Mouse (Mus musculus) adrenal gland, postnatal 10 days (tissue): Measurements from ENCODE around the gene 1110032A03Rik. TPM values are rescaled to one million over a fixed set of nuclear protein-coding genes. Genes with fewer than 3 reads are reported as not detected.

Experiments used
- DNase-seq: peaks from one replicate; pipeline ENCODE4 v3.0.0; 2021; ENCODE audit warnings: mixed read lengths
- total RNA-seq, 2 experiments: library from RNA; stranded (reverse); gene quantifications; 2 replicates each; pipeline ENCODE4 v1.2.3; 2021

1110032A03Rik gene
- total RNA-seq, 2 experiments from 2014 or later: 31.2 to 32.2 TPM

DNA sequence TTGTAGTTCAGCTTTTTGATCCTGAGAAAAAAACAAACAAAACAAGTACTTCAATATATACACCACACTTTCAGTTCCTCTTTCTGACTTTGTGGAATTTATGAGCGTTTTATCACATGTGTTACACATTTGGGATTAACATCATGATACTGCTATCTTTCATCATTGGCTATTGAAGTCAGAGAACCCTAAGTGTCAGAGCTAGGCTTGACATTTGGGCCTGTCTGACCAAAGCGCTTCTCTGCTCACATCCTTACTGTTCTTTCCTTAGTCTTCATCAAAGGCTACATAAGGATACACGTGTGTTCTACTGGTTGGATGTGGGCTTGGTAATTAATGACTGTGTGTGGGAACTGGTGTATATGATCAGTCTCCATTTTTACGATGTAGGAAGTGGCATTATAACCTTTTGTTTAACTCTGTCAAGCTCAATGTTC is 1.3 kb downstream of the 1110032A03Rik start:
- no peak for DNase-seq

DNA sequence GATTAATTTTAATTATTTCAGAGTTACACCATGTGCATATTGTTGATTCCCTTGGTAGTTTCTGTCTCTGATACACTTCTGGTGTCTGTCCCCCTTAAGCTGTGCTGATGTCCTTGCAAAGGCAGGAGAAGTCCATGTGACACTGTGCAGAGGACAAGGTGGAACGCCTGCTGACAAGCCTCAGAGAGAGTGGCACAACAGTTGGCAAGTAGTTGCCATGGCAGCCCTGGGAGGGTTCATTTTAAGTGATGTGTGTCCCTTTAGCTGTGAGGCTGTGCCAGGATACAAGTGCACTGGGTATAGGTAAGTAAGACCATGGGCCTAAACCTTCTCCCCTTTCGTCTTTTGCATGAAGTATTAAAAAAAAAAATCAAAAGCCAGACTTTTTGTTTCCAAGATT is 5.3 kb downstream of the 1110032A03Rik start:
- no peak for DNase-seq

DNA sequence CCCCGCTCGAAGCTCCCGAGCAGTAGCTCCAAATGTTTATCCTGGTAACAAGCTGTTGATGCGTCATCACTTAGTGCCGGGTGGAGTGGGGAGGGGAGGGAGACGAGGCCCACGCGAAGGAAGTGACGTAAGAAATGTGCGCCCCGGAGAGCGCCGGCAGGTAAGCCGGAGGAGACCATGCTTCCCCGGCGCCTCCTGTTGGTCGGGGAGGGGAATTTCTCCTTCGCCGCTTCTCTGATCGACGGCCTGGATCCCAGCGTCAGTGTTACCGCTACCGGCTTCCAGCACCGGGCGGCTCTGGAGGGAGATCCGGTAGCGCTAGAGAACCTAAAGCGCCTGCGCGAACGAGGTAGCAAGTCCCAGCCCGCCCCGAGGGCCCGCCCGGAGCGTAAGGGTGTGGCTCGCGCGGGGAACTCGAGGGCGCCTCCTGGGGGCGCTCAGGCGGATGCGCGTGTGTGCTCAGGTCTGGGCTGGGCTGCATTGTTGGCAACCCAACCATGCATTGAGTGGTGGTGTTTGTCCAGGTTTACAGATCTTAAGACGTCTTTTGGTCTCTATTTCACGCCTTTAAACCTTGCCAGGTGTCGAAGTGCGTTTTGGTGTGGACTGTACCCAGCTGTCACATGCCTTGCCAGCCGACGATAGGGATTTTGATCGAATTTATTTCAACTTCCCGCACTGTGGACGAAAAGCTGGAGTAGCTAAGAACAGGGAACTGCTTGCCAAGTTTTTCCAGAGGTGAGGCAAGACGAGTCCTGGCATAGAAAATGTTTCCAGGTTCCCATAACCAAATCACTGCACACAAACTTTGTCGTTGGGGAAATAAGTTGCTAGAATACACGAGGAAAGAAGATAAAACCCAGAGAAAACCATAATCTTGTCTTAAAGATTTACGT is 7.0 kb downstream of the 1110032A03Rik start, which contains the start of gene Fdxacb1:
TSS of gene Fdxacb1 (plus strand) at position 130 of the 896 bp plus-strand sequence.
- DNase-seq: peak; percentile 98

DNA sequence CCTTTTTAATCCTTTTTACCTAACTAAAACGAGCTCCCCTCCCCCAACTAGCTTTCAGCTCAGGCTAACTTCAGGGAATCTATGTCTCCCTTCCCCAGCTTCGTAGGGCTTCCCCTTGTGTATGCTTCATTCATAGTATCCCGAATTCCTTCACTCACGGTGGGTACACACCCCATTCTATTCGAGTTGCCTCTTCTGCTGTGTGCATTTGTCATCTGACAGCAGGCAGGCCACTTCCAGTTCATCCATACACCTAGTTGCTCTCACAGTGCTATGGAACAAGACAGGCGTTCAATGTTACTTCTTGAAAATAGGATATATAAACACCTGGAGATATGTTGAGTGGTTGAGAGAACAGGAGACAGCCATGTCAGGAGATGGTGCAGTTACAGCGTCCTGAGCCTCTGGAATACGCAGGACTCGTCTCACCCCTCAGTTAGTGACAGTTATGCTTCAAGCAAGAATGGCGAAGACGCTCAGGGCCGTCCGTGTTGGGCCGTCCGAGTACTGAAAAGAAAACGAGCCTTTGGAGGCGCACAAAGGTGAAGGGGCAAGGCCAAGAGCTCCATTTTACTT is 7.7 kb downstream of the 1110032A03Rik start:
- DNase-seq: no peak

DNA sequence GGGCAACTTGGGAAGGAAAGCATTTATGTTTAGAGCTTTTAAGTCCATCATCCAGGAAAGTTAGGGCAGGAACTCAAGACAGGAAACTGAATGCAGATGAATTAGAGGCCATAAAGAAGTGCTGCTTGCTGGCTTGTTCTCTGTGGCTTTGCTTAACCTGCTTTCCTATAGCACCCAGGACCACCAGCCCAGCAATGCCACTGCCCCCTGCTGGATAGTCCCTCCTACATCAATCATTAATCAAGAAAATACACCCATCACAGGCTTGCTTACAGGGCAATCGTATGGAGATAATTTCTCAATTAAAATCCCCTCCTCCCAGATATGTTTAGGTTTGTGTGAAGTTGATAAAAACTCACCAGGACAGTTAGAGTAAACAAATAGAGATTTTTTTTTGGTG is 12.0 kb downstream of the 1110032A03Rik start:
- no peak for DNase-seq

DNA sequence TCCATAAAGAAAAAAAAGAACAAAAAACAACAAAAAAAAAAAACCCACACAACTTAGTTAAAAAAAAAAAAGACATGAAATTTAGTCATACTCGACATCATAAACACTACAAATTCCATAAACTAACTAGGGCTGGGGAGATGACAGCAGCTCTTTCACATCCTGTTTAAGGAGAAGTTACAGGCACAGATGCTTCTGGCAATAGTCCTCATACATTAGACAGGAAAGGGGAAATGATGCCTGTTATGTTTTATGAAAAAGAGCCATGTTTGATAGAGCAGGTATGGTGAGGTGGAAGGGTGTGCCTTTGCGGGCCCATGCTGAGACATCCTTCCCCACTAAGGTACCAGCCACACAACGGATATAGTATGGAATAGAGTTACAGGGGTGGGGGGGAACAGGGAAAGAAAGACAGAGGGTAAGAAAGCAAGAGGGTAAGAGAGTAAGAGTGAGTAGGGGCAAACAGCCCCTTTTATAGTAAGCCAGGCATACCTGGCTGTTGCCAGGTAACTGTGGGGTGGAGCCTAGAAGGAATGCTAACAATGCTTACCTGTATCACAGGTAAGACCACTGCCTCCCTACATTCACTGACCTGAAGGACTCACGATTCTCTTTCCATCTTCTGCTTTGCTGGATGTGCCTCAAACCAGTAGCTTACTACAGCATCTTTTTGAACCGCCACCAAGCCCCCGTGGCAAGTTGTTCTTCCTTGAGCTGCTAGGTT is 13.6 kb downstream of the 1110032A03Rik start:
- no peak for DNase-seq

DNA sequence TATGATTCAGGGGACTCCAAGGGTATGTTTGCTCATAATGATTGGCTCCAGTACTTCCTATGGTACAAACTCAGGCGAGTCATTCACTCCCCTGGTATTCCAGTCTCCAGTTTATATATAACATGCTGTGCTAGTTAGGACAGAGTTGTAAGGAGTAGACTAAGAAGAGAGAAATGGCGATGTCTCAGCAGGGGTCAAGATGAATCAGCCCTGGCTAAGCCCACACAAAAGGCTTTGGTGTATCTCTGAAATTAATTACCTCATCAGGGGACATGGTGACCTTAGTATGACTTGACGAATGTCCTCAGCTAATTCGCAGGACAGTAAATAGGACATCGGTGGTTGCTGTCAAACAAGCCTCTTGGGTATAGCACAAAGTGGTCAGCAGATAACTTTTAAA is 18.6 kb downstream of the 1110032A03Rik start:
- DNase-seq: no peak

DNA sequence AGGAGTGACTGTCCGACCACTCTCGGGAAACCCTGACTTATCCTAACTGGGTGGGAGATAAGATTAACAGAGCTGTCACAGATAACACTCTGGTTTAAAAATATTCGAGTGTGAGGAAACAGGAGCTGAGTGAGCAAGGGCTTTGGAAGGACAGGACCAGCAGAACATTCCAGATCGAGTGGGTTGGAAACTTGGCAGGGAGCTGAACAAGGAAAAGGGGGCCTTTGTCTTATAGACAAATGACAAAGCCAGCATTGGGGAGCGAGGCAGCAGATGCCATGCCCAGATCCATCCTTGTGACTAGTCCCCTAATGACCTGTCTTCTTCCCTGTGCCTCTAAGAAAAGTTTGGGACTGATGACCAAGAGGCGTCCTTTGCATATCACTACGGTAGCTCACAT is 21.4 kb downstream of the 1110032A03Rik start:
- DNase-seq: no peak

DNA sequence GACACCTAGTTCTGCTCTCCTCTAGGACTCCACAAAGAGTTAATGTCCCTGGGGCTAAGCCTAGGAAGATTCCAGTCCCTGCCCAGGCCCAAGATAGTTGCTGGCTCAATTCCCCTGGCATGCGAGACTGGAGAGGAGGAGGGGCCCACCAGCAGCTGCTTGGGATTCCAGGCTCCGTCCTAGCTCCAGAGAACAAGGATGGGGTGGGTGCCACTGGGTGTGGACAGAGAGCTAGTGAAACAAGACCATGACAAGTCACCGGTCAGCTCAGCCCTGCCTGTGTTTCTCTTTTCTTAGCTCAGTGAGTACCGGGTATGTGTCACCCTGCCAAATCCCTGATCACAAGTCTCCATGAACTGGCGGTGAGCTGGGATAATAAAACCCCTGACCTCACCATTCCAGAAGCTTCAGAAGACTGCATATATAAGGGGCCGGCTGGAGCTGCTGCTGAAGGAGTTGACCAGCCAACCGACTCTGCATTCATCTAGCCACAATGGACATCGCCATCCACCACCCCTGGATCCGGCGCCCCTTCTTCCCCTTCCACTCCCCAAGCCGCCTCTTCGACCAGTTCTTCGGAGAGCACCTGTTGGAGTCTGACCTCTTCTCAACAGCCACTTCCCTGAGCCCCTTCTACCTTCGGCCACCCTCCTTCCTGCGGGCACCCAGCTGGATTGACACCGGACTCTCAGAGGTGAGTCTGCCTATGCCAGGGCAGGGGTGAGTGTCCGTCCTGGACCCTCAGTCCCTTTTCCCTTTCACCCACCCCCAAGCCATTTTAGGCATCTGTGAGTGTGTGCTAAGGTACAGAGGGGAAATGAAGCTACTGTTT is 22.3 kb downstream of the 1110032A03Rik start:
- DNase-seq: peak; percentile 73

DNA sequence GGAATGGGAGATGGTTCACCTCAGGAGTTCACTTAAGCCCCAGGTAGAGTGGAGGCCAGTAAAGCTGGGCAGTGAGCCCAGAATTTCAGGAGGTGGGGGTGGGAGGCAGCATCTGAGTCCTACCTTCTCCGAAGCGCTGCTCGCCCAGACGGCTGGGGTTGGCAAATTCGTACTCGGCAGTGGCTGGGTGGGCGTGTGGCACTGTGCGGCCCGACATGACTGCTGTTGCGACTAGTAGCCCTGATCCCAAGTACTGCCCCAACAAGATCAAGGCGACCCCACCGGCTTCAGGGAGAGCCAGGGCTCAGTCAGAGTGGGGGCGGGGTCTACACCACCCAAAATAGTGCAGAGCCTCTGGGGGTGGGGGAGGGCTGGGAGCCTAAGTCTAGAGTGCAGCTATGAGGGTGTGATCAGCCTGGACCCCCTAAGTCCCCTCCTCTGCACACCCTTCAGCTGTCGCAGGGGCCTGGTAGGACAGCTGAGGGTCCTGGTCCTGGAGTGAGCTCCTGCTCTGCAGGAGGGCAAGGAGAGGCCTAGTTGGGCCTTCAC is 23.2 kb downstream of the 1110032A03Rik start, which contains the start of gene Hspb2:
TSS of gene Hspb2 (minus strand) at position 301 of the 549 bp plus-strand sequence.
- peak; percentile 19 for DNase-seq

DNA sequence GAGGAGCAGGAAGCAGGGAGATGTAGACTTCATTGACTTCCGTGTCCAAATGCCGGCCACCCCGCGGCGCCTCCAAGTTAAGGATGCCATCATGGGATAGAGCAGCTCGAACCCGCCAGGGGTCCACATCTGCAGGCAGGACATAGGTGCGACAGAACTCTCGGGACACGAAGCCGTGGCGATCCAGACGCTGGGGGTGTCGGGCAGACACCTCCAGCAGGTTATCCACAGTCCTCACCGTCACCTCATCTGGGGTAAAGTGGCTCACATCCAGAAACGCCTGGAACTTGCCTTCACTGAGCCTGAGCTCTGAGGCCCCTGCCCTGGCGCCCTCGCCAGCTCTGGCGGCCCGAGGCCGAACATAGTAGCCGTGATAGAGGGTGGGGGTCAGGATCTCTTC is 24.0 kb downstream of the 1110032A03Rik start, which contains the start of gene Cryab:
TSS of gene Cryab (plus strand) at position 3 of the 400 bp plus-strand sequence.
- no peak for DNase-seq

DNA sequence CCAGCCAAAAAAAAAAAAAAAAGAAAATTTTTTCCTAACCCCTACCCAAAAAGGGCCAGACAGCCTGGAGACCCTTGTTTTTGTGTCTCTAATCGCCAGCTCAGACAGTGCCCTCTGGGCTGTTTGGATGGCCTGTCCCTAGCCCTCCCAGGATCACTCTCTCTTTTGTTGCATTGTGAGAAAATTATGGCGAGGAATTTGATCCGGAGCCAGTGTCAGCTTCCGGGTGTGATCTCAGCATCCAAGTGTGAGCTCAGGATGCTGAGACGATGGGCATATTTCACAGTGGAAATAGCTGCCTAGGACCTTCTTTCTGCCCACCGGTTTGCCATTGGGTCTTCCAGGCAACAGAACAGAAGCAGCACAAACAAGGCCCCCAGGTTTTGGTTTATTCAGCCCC is 24.6 kb downstream of the 1110032A03Rik start:
- DNase-seq: no peak

DNA sequence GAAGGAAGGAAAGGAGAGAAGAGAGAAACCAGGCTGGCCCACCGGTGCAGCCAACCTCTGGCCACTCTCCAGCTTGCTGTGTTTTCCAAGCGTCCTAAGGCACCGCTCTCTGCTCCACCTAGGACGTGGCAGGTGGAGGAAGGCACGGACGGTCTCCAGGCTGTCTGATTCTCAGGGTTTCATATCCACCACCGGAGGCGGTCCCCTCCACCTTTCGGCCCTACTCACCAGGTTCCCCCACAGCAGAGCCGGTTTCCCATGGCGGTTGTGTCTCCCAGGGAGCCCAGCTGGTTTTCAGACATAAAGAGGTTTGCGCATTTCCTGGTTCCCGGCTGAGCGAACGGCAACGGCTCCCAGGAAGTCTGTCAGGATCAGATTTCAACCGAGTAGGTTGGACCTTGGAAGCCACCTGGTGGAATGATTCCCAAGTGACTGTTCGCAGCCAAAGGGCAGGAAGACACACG is 29.1 kb downstream of the 1110032A03Rik start, which contains the start of gene 2310030G06Rik:
TSS of gene 2310030G06Rik (minus strand) at position 323 of the 464 bp plus-strand sequence.
- DNase-seq: peak; percentile 57

DNA sequence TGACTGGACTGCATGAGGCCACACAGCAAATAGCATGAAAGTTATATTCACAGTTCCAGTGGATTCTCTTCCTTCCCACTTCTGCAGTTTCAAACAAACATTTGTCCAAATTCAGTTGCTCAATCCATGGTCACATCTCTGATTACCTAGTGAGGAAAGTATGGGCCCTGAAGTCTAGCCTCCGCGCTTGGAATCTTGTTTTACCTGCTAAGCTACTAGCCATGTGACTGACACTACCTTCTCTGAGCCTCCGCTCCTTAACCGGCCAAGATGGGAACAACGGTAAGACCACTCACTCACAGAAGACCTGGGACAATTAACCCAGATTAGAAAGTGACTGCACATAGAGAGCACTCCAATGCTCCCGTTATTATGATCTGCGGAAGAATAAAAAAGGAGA is 29.5 kb downstream of the 1110032A03Rik start:
- no peak for DNase-seq

DNA sequence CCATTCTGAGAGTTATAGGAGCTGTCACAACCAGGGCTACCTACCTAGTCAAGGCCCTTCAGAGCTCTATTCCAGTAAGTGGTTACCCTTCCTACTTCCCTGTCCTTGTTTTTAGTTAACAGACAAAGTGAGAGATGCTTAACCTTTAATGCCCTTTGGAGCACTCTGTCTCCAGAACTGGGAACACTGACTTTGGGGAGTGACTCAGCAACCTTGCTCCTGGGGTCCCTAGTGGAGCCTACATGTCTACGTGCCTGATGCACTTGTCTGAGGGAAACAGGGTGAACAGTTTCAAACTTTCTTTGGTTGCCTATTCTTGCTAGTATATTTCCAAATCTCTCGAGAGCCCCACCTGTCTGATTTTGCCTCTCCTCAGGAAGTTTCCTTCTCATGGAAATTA is 32.6 kb downstream of the 1110032A03Rik start:
- no peak for DNase-seq

DNA sequence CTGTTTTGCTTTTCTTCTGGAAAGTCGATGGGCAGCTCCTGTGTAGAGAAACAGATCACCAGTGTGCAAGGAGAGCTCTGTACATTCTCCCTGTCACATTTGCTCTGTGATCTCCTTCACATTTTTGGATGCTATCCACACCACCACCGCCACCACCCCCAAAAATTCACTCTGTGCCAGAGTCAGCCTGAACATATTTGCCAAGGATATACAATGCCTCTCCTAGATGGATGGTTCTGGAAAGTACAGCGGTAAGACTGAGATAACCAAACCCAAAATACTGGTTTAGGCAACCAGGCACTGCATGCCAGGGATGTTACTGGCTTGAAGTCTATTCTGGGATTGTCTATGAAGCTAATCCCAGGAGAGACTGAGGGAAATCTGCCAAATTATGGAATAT is 33.1 kb downstream of the 1110032A03Rik start:
- no peak for DNase-seq

DNA sequence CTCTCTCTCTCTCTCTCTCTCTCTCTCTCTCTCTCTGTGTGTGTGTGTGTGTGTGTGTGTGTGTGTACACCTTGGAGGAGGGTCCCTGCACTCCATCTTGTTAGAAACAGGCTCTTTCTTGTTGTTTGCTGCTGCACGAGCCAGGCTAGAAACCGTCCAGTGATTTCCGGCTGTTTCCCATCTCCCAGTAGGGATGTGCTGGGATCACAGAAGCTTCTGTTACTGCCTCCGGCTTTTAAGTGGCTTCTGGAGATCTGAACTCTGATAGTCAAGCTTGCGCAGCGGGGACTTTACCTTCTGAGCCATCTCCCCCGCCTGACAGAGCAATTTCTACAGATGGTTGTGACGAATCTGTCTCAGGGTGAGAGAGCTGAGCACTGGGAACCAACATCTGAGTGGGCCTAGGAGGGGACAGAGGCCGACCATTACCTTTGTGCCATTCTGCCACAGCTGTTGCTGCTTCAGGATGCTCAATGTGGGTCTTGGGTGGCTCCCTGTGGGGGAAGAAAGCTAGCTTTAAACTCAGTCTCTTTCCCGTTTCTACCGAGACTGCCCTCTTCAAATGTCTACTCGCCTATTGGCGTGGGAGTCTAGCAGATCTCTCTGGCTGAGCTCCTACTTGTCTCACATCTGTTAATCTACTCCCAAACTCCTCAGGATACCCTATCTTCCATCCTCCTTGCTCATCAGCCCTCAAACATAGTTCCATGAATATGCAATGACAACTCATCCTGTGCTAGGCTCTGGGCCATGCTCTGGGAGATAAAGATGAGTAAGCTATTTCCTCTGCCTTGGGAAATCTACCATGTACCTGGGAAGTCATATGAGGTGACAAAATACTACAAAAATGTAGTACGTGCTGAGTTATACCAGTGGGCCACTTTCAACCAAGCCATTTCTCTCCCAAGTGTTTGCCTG is 34.2 kb downstream of the 1110032A03Rik start:
- no peak for DNase-seq

DNA sequence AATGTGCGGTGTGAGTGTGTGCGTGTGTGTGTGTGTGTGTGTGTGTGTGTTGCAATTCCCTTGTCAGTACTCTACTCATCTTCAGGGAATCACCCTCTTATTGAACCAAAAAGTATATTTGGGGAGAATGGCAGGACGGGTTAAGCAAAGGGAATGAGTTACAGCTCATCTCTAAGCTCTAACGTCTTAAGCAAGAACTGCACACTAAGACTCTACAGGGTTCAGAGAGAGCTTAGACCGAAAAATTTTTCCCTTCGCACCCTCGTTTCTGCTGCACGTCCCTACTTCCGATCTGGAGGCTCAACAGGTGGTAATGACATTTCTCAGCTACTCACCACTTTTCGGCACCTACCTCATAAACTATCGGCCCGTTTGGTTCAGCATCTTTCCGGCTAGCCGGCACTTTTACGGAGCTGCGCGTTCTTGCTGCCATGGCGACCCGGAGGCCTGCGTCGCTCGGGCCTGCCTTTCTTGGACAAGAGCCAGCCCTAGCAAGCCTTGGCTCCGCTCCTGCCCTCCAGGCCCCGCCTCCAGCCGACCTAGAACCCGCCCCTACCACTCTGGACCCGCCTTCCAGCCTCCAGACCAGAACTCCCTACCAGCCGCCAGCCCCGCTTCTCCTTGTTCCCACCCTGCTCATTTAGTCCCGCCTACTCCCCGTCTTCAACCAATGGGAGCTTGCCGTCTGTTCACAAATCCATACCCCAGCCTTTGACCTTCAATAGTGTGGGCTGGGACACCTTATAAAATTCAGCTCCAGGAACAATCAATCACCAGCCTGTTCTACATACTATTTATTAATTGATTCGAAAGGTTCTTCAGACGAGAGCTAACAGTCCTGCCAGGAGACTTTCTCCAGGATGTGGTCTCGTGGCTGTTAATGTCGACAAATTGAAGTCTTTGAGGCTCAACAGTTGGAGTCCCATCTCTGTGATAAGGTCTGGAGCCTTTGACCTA is 36.1 kb downstream of the 1110032A03Rik start, which contains the start of gene Dixdc1:
TSS of gene Dixdc1 (minus strand) at position 604 of the 957 bp plus-strand sequence.
- peak; percentile 97 for DNase-seq

DNA sequence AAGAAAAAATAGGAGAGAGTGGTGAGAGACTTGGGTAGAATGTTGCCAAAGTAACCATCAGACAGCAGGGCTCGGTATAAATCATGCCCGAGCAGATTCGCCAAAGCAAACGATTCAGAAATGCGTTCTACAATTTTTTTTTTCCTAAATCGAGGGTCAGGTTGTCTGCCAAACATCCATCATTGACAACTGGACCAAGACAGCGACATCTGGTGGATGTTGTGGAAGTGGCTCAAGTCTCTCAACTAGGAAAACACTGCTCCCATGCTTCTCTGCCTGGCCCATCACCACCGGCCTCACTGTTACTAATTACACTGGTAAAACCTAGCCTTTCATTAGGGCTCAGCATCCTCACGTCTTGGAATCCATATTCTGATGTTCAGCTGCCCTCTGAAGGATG is 40.3 kb downstream of the 1110032A03Rik start:
- peak; percentile 67 for DNase-seq
